Mouse (Mus musculus) CD4-positive, CD25-positive, alpha-beta regulatory T cell (primary cell): ENCODE results near the gene Gm21973. TPM values are rescaled to one million over a fixed set of nuclear protein-coding genes. Genes with fewer than 3 reads are reported as not detected.

Source experiments
- polyA plus RNA-seq: library from polyadenylated mRNA; unstranded; fragments of 100-300 nt; shearing (Covaris generic); gene quantifications from one replicate; pipeline ENCODE4 v1.2.1, GENCODE M21; 2017

Gm21973 gene
- not detected for polyA plus RNA-seq

GRCm38 (mm10) chr15:10325080-10325479, at the start of gene Gm21973:
Gene Gm21973 (plus strand): TSS chr15:10325380.

GRCm38 (mm10) chr15:10358039-10358948, 33.1 kb downstream of the Gm21973 start, which contains the start of gene Agxt2:
Gene Agxt2 (plus strand): TSS chr15:10358532.

Other genes with a start within 250 kb of the Gm21973 start
- 0.41 TPM for gene Prlr, start 148.1 kb upstream of the Gm21973 start, polyA plus RNA-seq
- gene Agxt2, start 33.2 kb downstream of the Gm21973 start, polyA plus RNA-seq = not detected
- gene Dnajc21, start 145.1 kb downstream of the Gm21973 start, polyA plus RNA-seq = 33.4 TPM
- 111 TPM for gene Brix1, start 160.6 kb downstream of the Gm21973 start, polyA plus RNA-seq
- gene Rad1, start 160.6 kb downstream of the Gm21973 start, polyA plus RNA-seq = 52.7 TPM
- not detected for gene Ttc23l, start 233.3 kb downstream of the Gm21973 start, polyA plus RNA-seq